Mouse (Mus musculus) forebrain, embryonic 12.5 days (tissue): ENCODE measurements around the gene Prkd2. TPM values are rescaled to one million over a fixed set of nuclear protein-coding genes. Genes with fewer than 3 reads are reported as not detected.

Source experiments
- ATAC-seq: fragments of 200-750 bp; cut with Nextera tagmentation; 2 replicates; pipeline ENCODE4 v1.8.0; 2017; ENCODE audit warnings: moderate TSS enrichment; ENCODE audit not compliant: low FRiP score
- H3K27ac ChIP-seq: fragments of 300-500 bp; sonication (generic); 2 replicates; pipeline ENCODE4 v1.5.1; 2016; ENCODE audit warnings: mild to moderate bottlenecking
- H3K27me3 ChIP-seq: fragments of 300-500 bp; sonication (generic); 2 replicates; pipeline ENCODE4 v1.6.1; 2016; ENCODE audit warnings: mild to moderate bottlenecking
- H3K36me3 ChIP-seq: fragments of 300-500 bp; sonication (generic); replicated peaks from 2 replicates; pipeline ENCODE4 v1.6.1; 2016; ENCODE audit warnings: mild to moderate bottlenecking
- H3K4me1 ChIP-seq: fragments of 300-500 bp; sonication (generic); 2 replicates; pipeline ENCODE4 v1.6.1; 2016
- H3K4me2 ChIP-seq: fragments of 300-500 bp; sonication (generic); 2 replicates; pipeline ENCODE4 v1.6.1; 2016; ENCODE audit warnings: mild to moderate bottlenecking, moderate library complexity
- H3K4me3 ChIP-seq: fragments of 300-500 bp; sonication (generic); replicated peaks from 2 replicates; pipeline ENCODE4 v1.5.1; 2016; ENCODE audit warnings: mild to moderate bottlenecking
- H3K9ac ChIP-seq: fragments of 300-500 bp; sonication (generic); 2 replicates; pipeline ENCODE4 v1.6.1; 2016; ENCODE audit warnings: mild to moderate bottlenecking
- H3K9me3 ChIP-seq: fragments of 300-500 bp; sonication (generic); 2 replicates; pipeline ENCODE4 v1.6.1; 2016
- WGBS: fragments of 180-500 bp; shearing (Covaris S2); methylation state at CpG from one replicate; pipeline ENCODE4 v1.1.7; 2016; 5-methylcytosine and 5-hydroxymethylcytosine counted together
- polyA plus RNA-seq: library from polyadenylated mRNA; unstranded; fragments of >200 nt; fragmentation: Nextera tagmentation; extraction: Ambion mirVana; gene quantifications from 2 replicates; pipeline ENCODE4 v1.2.1, GENCODE M21; 2016

Prkd2 gene
- 10.0 and 10.9 TPM in 2 replicates for polyA plus RNA-seq

DNA sequence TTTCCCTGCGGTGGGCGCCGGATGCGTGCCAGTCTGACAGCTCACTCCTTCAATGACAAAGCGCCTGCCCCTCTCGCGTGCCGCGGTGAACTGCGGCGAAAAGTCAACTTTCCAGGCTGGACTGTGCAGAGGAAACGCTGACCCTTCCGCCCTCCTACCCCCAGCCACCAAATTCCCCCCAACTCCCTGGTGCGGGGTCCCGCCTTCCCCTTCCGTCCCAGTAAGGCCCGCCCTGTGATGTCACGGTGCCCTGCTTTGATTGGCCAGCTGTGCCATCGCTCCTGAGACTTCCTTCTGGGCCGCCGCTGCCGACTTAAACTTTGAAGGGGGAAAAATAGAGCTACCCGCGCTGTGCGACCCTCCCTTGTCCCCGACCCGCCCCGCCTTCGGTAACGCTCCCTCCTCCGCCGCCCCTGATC is at the start of gene Prkd2:
Prkd2 (plus strand) TSS at position 258 of the 419 bp plus-strand sequence.
- Histone ChIP-seq H3K27ac (peak within 1 kb of the TSS; percentile 47), H3K4me2 (peak within 1 kb of the TSS; percentile 89), H3K4me3 (peak within 1 kb of the TSS; percentile 63), H3K4me1 (peaks cover 32% of the 10 kb centered on the region), H3K9me3 (no peaks in the 10 kb centered on the region), H3K36me3 (peaks cover 40% of the 10 kb centered on the region), H3K9ac (peak within 1 kb of the TSS; percentile 78), H3K27me3 (0 out of 2 replicates have a peak, but pooled peaks cover 5% of the 10 kb centered on the region)
- WGBS: under 1% methylated on average over 31 of the region's 32 CpGs
- ATAC-seq: peak; percentile 92

GRCm38 (mm10) chr7:16793010-16793725 is 49.5 kb upstream of the Prkd2 start:
- Histone ChIP-seq H3K4me3 (no peak overlapping the region), H3K9me3 (no peaks in the 10 kb centered on the region), H3K27me3 (no peaks in the 10 kb centered on the region), H3K27ac (no peak overlapping the region), H3K36me3 (peaks cover 40% of the 10 kb centered on the region), H3K4me2 (no peak overlapping the region), H3K9ac (no peak overlapping the region), H3K4me1 (no peaks in the 10 kb centered on the region)
- no peak for ATAC-seq
- WGBS: 95% methylated on average over 19 of the region's 19 CpGs

DNA sequence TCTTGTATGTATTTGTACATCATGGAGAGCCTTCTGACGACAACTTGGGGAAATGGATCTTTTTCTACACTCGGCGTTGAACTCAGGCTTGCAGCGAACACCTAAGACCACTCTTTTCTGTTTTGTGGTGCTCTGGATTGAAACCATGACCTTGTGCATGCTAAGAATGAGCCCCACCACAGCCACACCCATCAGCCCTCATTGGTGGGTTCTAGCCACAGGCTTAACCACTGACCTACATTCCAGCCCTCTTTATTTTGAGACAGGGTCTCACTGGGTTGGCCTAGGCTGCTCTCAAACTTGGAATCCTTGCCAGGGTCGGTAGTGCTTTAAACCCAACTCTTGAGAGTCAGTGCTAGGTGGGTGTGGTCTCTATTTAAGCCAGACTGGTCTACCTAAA is 47.8 kb upstream of the Prkd2 start:
- H3K27ac ChIP-seq: no peak overlapping the region
- H3K4me3 ChIP-seq: no peak overlapping the region
- H3K4me1 ChIP-seq: no peaks in the 10 kb centered on the region
- no peaks in the 10 kb centered on the region for H3K9me3 ChIP-seq
- 91% methylated on average over 5 of the region's 5 CpGs for WGBS
- no peak for ATAC-seq
- H3K4me2 ChIP-seq: no peak overlapping the region
- H3K36me3 ChIP-seq: peaks cover 42% of the 10 kb centered on the region
- no peaks in the 10 kb centered on the region for H3K27me3 ChIP-seq
- H3K9ac ChIP-seq: no peak overlapping the region

GRCm38 (mm10) chr7:16804409-16805028 is 38.2 kb upstream of the Prkd2 start:
- Histone ChIP-seq H3K4me2 (no peak overlapping the region), H3K9me3 (no peaks in the 10 kb centered on the region), H3K27me3 (no peaks in the 10 kb centered on the region), H3K27ac (no peak overlapping the region), H3K4me3 (no peak overlapping the region), H3K4me1 (0 out of 2 replicates have a peak, but pooled peaks cover under 1% of the 10 kb centered on the region), H3K9ac (no peak overlapping the region), H3K36me3 (peaks cover 18% of the 10 kb centered on the region)
- peak; percentile 36; the same call in 1 of the 2 replicates for ATAC-seq
- WGBS: 36% methylated on average over 8 of the region's 8 CpGs

GRCm38 (mm10) chr7:16807936-16808335 is 34.8 kb upstream of the Prkd2 start:
- no peak overlapping the region for H3K4me3 ChIP-seq
- H3K9me3 ChIP-seq: no peaks in the 10 kb centered on the region
- no peak for ATAC-seq
- peaks cover 28% of the 10 kb centered on the region for H3K4me1 ChIP-seq
- no peak overlapping the region for H3K9ac ChIP-seq
- H3K27ac ChIP-seq: no peak overlapping the region
- peaks cover 31% of the 10 kb centered on the region for H3K27me3 ChIP-seq
- H3K36me3 ChIP-seq: peaks cover 20% of the 10 kb centered on the region
- no peak overlapping the region for H3K4me2 ChIP-seq
- WGBS: 91% methylated on average over 9 of the region's 9 CpGs

GRCm38 (mm10) chr7:16808647-16809046 is 34.1 kb upstream of the Prkd2 start:
- H3K27ac ChIP-seq: no peak overlapping the region
- WGBS: 88% methylated on average over 9 of the region's 9 CpGs
- H3K4me2 ChIP-seq: no peak overlapping the region
- no peak overlapping the region for H3K4me3 ChIP-seq
- no peak for ATAC-seq
- peaks cover 28% of the 10 kb centered on the region for H3K4me1 ChIP-seq
- peaks cover 38% of the 10 kb centered on the region for H3K27me3 ChIP-seq
- H3K9ac ChIP-seq: no peak overlapping the region
- peaks cover 24% of the 10 kb centered on the region for H3K36me3 ChIP-seq
- no peaks in the 10 kb centered on the region for H3K9me3 ChIP-seq

DNA sequence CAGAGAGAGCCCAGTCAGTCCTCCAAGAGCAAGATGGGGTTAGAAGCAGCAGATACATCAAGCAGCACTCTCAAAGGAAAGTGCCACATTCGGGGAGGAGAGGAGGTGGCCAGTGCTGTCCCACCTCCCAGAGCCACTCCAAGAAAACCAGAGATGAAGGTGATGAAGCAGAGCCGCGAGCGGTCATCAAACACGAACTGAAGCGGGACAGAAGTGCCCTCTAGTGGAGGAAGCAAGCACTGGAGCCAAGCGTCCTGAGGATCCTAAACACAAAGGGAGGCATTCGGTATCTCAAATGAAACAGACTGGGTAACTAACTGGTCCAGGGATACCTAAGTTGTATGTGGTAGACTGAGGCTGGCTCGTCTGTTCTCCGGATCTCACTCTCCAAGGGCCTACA is 33.0 kb upstream of the Prkd2 start:
- H3K27ac ChIP-seq: no peak overlapping the region
- no peaks in the 10 kb centered on the region for H3K9me3 ChIP-seq
- ATAC-seq: 0 out of 2 replicates have a peak, but pooled peaks have one; percentile 30
- no peak overlapping the region for H3K9ac ChIP-seq
- WGBS: 31% methylated on average over 10 of the region's 10 CpGs
- peaks cover 38% of the 10 kb centered on the region for H3K27me3 ChIP-seq
- peaks cover 37% of the 10 kb centered on the region for H3K4me1 ChIP-seq
- no peak overlapping the region for H3K4me3 ChIP-seq
- H3K36me3 ChIP-seq: peaks cover 24% of the 10 kb centered on the region
- 0 out of 2 replicates have a peak overlapping the region, but pooled peaks have one; percentile 72 for H3K4me2 ChIP-seq

- Histone ChIP-seq H3K4me3 (peak overlapping the region; percentile 43), H3K4me1 (peaks cover 44% of the 10 kb centered on the region), H3K27me3 (peaks cover 38% of the 10 kb centered on the region), H3K36me3 (peaks cover 24% of the 10 kb centered on the region), H3K9ac (peak overlapping the region; percentile 63), H3K9me3 (no peaks in the 10 kb centered on the region), H3K4me2 (peak overlapping the region; percentile 72), H3K27ac (0 out of 2 replicates have a peak overlapping the region, but pooled peaks have one; percentile 61)
- no peak for ATAC-seq
- 53% methylated on average over 27 of the region's 28 CpGs for WGBS
Measured at GRCm38 (mm10) chr7:16810399-16810919, 32.2 kb upstream of the Prkd2 start.

- H3K9ac ChIP-seq: peak overlapping the region; percentile 63
- 3% methylated on average over 89 of the region's 90 CpGs for WGBS
- ATAC-seq: no peak
- peaks cover 49% of the 10 kb centered on the region for H3K4me1 ChIP-seq
- H3K9me3 ChIP-seq: no peaks in the 10 kb centered on the region
- H3K36me3 ChIP-seq: peaks cover 24% of the 10 kb centered on the region
- H3K27me3 ChIP-seq: peaks cover 38% of the 10 kb centered on the region
- H3K4me2 ChIP-seq: peak overlapping the region; percentile 72
- peak overlapping the region; percentile 43 for H3K4me3 ChIP-seq
- peak overlapping the region; percentile 61 for H3K27ac ChIP-seq
Measured at GRCm38 (mm10) chr7:16810920-16811648, 31.6 kb upstream of the Prkd2 start.

- Histone ChIP-seq H3K4me1 (peaks cover 49% of the 10 kb centered on the region), H3K4me3 (peak overlapping the region; percentile 43), H3K9ac (peak overlapping the region; percentile 63), H3K4me2 (peak overlapping the region; percentile 72), H3K27ac (peak overlapping the region; percentile 61), H3K27me3 (peaks cover 38% of the 10 kb centered on the region), H3K36me3 (peaks cover 21% of the 10 kb centered on the region), H3K9me3 (no peaks in the 10 kb centered on the region)
- no peak for ATAC-seq
- 11% methylated on average over 16 of the region's 17 CpGs for WGBS
Measured at GRCm38 (mm10) chr7:16811649-16812070, 31.0 kb upstream of the Prkd2 start.

GRCm38 (mm10) chr7:16812505-16812904 is 30.2 kb upstream of the Prkd2 start:
- Histone ChIP-seq H3K4me1 (peaks cover 54% of the 10 kb centered on the region), H3K27ac (no peak overlapping the region), H3K4me2 (no peak overlapping the region), H3K4me3 (no peak overlapping the region), H3K9me3 (no peaks in the 10 kb centered on the region), H3K36me3 (peaks cover 18% of the 10 kb centered on the region), H3K27me3 (peaks cover 38% of the 10 kb centered on the region), H3K9ac (no peak overlapping the region)
- no peak for ATAC-seq
- WGBS: 76% methylated on average over 2 of the region's 2 CpGs
